Mouse (Mus musculus) kidney, postnatal 0 days (tissue): Measurements from ENCODE around the gene Mgat4a. TPM values are rescaled to one million over a fixed set of nuclear protein-coding genes. Genes with fewer than 3 reads are reported as not detected.

ENCODE experiments used
- ATAC-seq: fragments of 200-750 bp; cut with Nextera tagmentation; replicated peaks from 2 replicates; pipeline ENCODE4 v1.8.0; 2017; ENCODE audit warnings: low read depth, moderate number of reproducible peaks, moderate TSS enrichment, moderate library complexity; ENCODE audit not compliant: low FRiP score
- DNase-seq: peaks from one replicate; pipeline ENCODE4 v3.0.0-alpha.2; 2016; ENCODE audit warnings: low spot score
- H3K27ac ChIP-seq: fragments of 300-500 bp; sonication (generic); 2 replicates; pipeline ENCODE4 v1.5.1; 2014; ENCODE audit warnings: mild to moderate bottlenecking
- H3K27me3 ChIP-seq: fragments of 300-500 bp; sonication (generic); 2 replicates; pipeline ENCODE4 v1.6.1; 2014; ENCODE audit warnings: low read length, mixed read lengths; ENCODE audit not compliant: insufficient read depth
- H3K36me3 ChIP-seq: fragments of 300-500 bp; sonication (generic); 2 replicates; pipeline ENCODE4 v1.6.1; 2014; ENCODE audit warnings: low read length, mixed read lengths; ENCODE audit not compliant: insufficient read depth
- H3K4me1 ChIP-seq: fragments of 300-500 bp; sonication (generic); replicated peaks from 2 replicates; pipeline ENCODE4 v1.6.1; 2014; ENCODE audit warnings: antibody characterized with exemption, low read length, mixed read lengths; ENCODE audit not compliant: insufficient read depth
- H3K4me2 ChIP-seq: fragments of 300-500 bp; sonication (generic); 2 replicates; pipeline ENCODE4 v1.6.1; 2014; ENCODE audit warnings: mild to moderate bottlenecking, low read length, moderate library complexity, mixed read lengths
- H3K4me3 ChIP-seq: fragments of 300-500 bp; sonication (generic); replicated peaks from 2 replicates; pipeline ENCODE4 v1.5.1; 2014; ENCODE audit warnings: low read depth, low read length
- H3K9ac ChIP-seq: fragments of 300-500 bp; sonication (generic); 2 replicates; pipeline ENCODE4 v1.6.1; 2014; ENCODE audit warnings: low read depth, low read length
- H3K9me3 ChIP-seq: fragments of 300-500 bp; sonication (generic); replicated peaks from 2 replicates; pipeline ENCODE4 v1.6.1; 2016; ENCODE audit warnings: low read length, inconsistent platforms, mixed read lengths
- CTCF ChIP-seq: IDR thresholded peaks from 2 replicates; pipeline ENCODE4 v1.5.1; 2016; ENCODE audit warnings: antibody characterized with exemption, low read depth, mild to moderate bottlenecking, moderate library complexity
- WGBS: fragments of 180-500 bp; shearing (Covaris S2); extraction: QIAGEN DNeasy Blood & Tissue Kit; methylation state at CpG from one replicate; pipeline ENCODE4 v1.1.7; 2014; 5-methylcytosine and 5-hydroxymethylcytosine counted together
- polyA plus RNA-seq: library from polyadenylated mRNA; unstranded; fragments of >200 nt; fragmentation: Nextera tagmentation; extraction: Ambion mirVana; gene quantifications from 2 replicates; pipeline ENCODE4 v1.2.1, GENCODE M21; 2015

Mgat4a gene
- polyA plus RNA-seq, 1 experiment from 2014 or later, result 8.3 TPM

- Histone ChIP-seq H3K9ac (no peak overlapping the region), H3K4me2 (no peak overlapping the region), H3K9me3 (no peaks in the 10 kb centered on the region), H3K4me3 (no peak overlapping the region), H3K27me3 (no peaks in the 10 kb centered on the region), H3K27ac (no peak overlapping the region), H3K36me3 (no peaks in the 10 kb centered on the region), H3K4me1 (no peaks in the 10 kb centered on the region)
- WGBS, result 87% methylated on average over 12 of the region's 12 CpGs
- no peak for ATAC-seq
- TF ChIP-seq CTCF, result no peak
- DNase-seq, result no peak
Observed at GRCm38 (mm10) chr1:37488531-37488930, 52.3 kb downstream of the Mgat4a start.

GRCm38 (mm10) chr1:37486994-37487393, 53.8 kb downstream of the Mgat4a start:
- Histone ChIP-seq H3K4me1 (no peaks in the 10 kb centered on the region), H3K9ac (no peak overlapping the region), H3K36me3 (no peaks in the 10 kb centered on the region), H3K9me3 (no peaks in the 10 kb centered on the region), H3K4me3 (no peak overlapping the region), H3K4me2 (no peak overlapping the region), H3K27me3 (no peaks in the 10 kb centered on the region), H3K27ac (no peak overlapping the region)
- no peak for TF ChIP-seq CTCF
- 73% methylated on average over 3 of the region's 3 CpGs for WGBS
- ATAC-seq (no peak), DNase-seq (no peak)

DNA sequence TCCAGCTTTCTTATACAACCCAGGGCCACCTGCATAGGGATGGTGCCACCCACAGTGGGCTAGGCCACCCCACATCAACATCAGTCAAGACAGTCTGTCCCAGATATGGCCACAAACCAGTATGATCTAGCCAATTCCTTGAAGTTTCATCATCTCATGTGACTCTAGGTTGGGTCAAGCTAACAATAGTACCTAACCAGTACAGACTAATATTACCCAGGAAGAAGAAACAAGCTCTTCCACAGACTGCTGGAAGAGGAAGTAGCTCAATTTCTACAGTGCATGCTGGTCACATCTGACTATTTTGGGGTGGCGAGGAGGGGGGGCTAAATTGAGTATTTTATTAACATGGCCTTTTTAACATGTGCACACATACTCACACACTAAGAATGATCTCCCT, 54.4 kb downstream of the Mgat4a start:
- Histone ChIP-seq H3K9ac (no peak overlapping the region), H3K27ac (no peak overlapping the region), H3K9me3 (no peaks in the 10 kb centered on the region), H3K36me3 (no peaks in the 10 kb centered on the region), H3K27me3 (no peaks in the 10 kb centered on the region), H3K4me3 (no peak overlapping the region), H3K4me2 (no peak overlapping the region), H3K4me1 (no peaks in the 10 kb centered on the region)
- ATAC-seq (no peak), DNase-seq (no peak)
- TF ChIP-seq CTCF, result no peak
- 93% methylated on average over 1 of the region's 1 CpGs for WGBS

DNA sequence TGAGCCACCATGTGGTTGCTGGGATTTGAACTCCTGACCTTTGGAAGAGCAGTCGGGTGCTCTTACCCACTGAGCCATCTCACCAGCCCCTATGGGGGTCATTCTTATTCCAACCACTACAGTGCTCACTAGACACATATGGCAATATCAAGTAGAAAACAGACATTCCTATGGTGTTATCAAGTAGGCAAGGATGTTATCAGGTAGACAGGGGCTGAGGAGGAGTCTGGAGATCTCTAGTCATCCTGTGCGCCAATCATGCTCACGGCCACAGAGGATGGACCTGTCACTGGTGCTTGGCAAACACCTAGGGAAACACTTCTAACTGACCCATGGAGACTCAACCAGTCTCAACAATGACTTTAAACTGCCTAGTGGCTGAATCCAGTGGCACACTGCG, 56.2 kb downstream of the Mgat4a start:
- no peak for DNase-seq
- Histone ChIP-seq H3K4me2 (no peak overlapping the region), H3K36me3 (no peaks in the 10 kb centered on the region), H3K27me3 (no peaks in the 10 kb centered on the region), H3K9me3 (no peaks in the 10 kb centered on the region), H3K27ac (no peak overlapping the region), H3K9ac (no peak overlapping the region), H3K4me3 (no peak overlapping the region), H3K4me1 (no peaks in the 10 kb centered on the region)
- no peak for ATAC-seq
- no peak for TF ChIP-seq CTCF
- WGBS, result 90% methylated on average over 4 of the region's 4 CpGs

DNA sequence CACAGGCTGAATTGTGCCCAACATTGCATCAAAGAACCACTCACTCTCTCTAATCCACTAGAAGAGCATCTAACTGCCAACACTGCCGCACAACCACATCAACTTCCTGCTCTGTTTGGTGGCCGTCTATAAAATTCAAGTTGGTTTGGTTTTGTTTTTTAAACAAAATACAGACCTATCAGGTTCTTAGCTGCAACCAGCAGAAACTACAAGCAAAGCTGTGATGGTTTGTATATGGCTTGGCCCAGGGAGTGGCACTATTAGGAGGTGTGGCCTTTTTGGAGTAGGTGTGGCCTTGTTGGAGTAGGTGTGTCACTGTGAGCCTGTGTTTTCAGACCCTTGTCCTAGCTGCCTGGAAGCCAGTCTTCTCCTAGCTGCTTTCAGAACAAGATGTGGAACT, 59.5 kb downstream of the Mgat4a start:
- no peak overlapping the region for H3K9ac ChIP-seq
- no peak for ATAC-seq
- TF ChIP-seq CTCF, result no peak
- H3K4me3 ChIP-seq, result no peak overlapping the region
- no peaks in the 10 kb centered on the region for H3K36me3 ChIP-seq
- WGBS, result 83% methylated on average over 2 of the region's 2 CpGs
- no peaks in the 10 kb centered on the region for H3K27me3 ChIP-seq
- no peak for DNase-seq
- H3K4me2 ChIP-seq, result no peak overlapping the region
- H3K9me3 ChIP-seq, result no peaks in the 10 kb centered on the region
- no peaks in the 10 kb centered on the region for H3K4me1 ChIP-seq
- H3K27ac ChIP-seq, result no peak overlapping the region

GRCm38 (mm10) chr1:37480731-37481130, 60.1 kb downstream of the Mgat4a start:
- no peaks in the 10 kb centered on the region for H3K27me3 ChIP-seq
- 74% methylated on average over 6 of the region's 6 CpGs for WGBS
- DNase-seq (no peak), ATAC-seq (no peak)
- no peaks in the 10 kb centered on the region for H3K4me1 ChIP-seq
- H3K4me3 ChIP-seq, result no peak overlapping the region
- H3K36me3 ChIP-seq, result no peaks in the 10 kb centered on the region
- H3K4me2 ChIP-seq, result no peak overlapping the region
- no peak for TF ChIP-seq CTCF
- no peak overlapping the region for H3K27ac ChIP-seq
- H3K9ac ChIP-seq, result no peak overlapping the region
- H3K9me3 ChIP-seq, result no peaks in the 10 kb centered on the region

DNA sequence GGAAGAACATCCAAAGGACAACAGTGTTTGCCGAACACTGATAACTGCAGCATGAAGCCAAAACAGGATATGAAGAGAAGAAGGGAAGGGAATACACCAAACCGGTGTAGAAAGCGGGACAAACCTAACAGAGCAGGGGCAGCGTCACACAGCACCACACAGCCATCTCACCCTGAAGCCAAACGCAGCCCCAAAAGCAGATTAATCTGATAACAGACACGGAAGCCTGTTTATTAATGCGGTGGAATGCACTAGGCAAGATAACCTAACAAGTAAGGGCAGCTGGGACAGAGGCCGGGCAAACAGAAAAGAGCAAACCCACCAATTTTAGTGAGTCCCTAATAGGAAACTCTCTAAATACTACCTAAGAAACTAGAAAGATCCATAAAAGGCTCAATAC, 61.1 kb downstream of the Mgat4a start:
- H3K4me1 ChIP-seq, result no peaks in the 10 kb centered on the region
- H3K36me3 ChIP-seq, result no peaks in the 10 kb centered on the region
- H3K9ac ChIP-seq, result no peak overlapping the region
- H3K4me2 ChIP-seq, result no peak overlapping the region
- no peak overlapping the region for H3K27ac ChIP-seq
- no peaks in the 10 kb centered on the region for H3K9me3 ChIP-seq
- no peak for TF ChIP-seq CTCF
- DNase-seq (no peak), ATAC-seq (no peak)
- H3K27me3 ChIP-seq, result no peaks in the 10 kb centered on the region
- H3K4me3 ChIP-seq, result no peak overlapping the region
- WGBS, result 81% methylated on average over 8 of the region's 8 CpGs
